Mouse (Mus musculus) midbrain, embryonic 16.5 days (tissue): ENCODE data around the gene Cyp1a1. TPM values are rescaled to one million over a fixed set of nuclear protein-coding genes. Genes with fewer than 3 reads are reported as not detected.

Source experiments
- ATAC-seq: fragments of 200-750 bp; cut with Nextera tagmentation; 2 replicates; pipeline ENCODE4 v1.8.0; 2017; ENCODE audit warnings: moderate TSS enrichment
- H3K27ac ChIP-seq: fragments of 300-500 bp; sonication (generic); 2 replicates; pipeline ENCODE4 v1.5.1; 2014; ENCODE audit warnings: mild to moderate bottlenecking, low read length, mixed read lengths
- H3K27me3 ChIP-seq: fragments of 300-500 bp; sonication (generic); 2 replicates; pipeline ENCODE4 v1.6.1; 2014; ENCODE audit warnings: low read depth, low read length, mixed read lengths; ENCODE audit not compliant: control insufficient read depth, insufficient read depth
- H3K36me3 ChIP-seq: fragments of 300-500 bp; sonication (generic); 2 replicates; pipeline ENCODE4 v1.6.1; 2014; ENCODE audit warnings: mild to moderate bottlenecking, low read length, moderate library complexity, mixed read lengths; ENCODE audit not compliant: control insufficient read depth, insufficient read depth
- H3K4me1 ChIP-seq: fragments of 300-500 bp; sonication (generic); 2 replicates; pipeline ENCODE4 v1.6.1; 2014; ENCODE audit warnings: mild to moderate bottlenecking, low read length, mixed read lengths; ENCODE audit not compliant: control insufficient read depth, insufficient read depth
- H3K4me2 ChIP-seq: fragments of 300-500 bp; sonication (generic); 2 replicates; pipeline ENCODE4 v1.6.1; 2014; ENCODE audit warnings: mild to moderate bottlenecking, low read length, mixed read lengths
- H3K4me3 ChIP-seq: fragments of 300-500 bp; sonication (generic); 2 replicates; pipeline ENCODE4 v1.5.1; 2014; ENCODE audit warnings: low read depth, mild to moderate bottlenecking, low read length, moderate library complexity, mixed read lengths
- H3K9ac ChIP-seq: fragments of 300-500 bp; sonication (generic); 2 replicates; pipeline ENCODE4 v1.6.1; 2014; ENCODE audit warnings: low read depth, low read length, mixed read lengths
- H3K9me3 ChIP-seq: fragments of 300-500 bp; sonication (generic); replicated peaks from 2 replicates; pipeline ENCODE4 v1.6.1; 2014; ENCODE audit warnings: mild to moderate bottlenecking, low read length, mixed read lengths; ENCODE audit not compliant: control insufficient read depth, poor library complexity, severe bottlenecking
- WGBS: fragments of 180-500 bp; shearing (Covaris S2); extraction: QIAGEN DNeasy Blood & Tissue Kit; methylation state at CpG from one replicate; pipeline ENCODE4 v1.1.7; 2014; 5-methylcytosine and 5-hydroxymethylcytosine counted together
- polyA plus RNA-seq: library from polyadenylated mRNA; unstranded; fragments of >200 nt; fragmentation: Nextera tagmentation; extraction: Ambion mirVana; gene quantifications from 2 replicates; pipeline ENCODE4 v1.2.1, GENCODE M21; 2015

Cyp1a1 gene
- polyA plus RNA-seq, 1 experiment from 2014 or later, result 0.06 TPM

DNA sequence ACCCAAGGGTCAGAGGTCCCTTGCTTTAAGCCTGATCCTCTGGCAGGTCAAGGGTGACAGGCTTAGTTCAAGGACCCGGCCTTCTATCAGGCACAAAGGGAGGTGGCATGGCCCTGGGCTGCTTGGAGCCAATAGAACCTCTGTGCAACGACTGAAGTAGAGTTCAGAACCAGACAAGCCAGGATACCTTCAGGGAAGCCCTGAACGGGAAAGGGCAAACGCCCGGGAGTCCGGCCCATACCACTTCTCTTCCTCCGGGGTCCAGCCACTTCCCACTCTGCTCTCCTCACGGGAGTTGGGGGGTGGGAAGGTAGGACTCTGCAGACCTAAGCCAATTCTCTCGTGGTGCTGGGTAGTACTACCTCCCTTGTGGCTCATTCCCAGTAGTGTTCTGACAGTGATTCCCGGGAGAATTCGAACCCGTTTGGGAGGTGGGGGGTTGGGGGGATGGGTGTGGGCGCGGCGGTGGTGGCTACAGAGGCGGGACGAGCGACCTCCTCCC, 43.2 kb upstream of the Cyp1a1 start:
- under 1% methylated on average over 18 of the region's 18 CpGs for WGBS

DNA sequence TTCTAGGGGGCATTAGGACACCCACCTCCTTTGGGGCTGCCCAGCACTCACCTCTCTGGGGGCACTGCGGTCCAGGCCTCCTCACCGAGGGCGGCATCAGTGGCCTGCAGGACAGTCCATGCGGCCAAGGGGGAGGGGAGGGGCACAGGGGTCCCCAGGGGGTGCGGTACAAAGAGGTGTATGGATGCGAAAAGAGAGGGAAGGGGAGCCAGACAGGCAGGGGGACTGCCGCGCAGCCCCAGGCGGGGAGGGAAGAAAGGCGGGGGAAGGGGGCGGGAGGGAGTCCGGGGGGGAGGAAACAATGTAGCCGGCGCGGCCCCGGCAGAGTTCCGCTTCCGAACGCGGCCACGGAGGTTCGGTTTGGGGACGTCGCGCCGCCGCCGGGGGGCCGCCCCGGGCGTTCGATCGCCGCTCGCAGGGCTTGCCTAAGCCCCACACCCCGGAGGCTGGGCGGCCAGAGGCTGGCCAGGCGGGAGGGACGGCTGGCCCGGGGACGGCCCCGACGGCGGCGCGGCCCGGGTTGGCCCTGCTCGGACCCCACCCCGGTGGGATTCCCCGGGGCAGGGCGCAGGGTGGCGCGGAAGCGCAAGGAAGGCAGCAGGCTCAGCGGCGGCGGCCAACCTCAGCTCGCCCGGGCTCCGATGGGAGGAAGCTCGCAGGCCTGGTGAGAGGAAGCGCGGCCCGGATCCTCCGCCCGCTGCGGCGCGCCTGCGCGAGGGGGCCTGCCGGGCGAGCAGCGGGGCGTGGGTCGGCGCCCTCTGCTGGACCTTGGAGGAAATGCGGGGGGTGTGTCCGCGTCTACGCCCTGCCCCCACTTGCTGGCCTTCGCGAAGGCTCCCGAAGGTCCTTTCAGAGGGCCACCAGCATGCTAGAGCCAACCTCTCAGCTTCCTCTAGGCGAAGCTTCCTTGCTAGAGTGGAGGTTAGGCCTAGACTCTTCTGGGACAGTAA, 42.5 kb upstream of the Cyp1a1 start:
- Histone ChIP-seq H3K4me3 (peak overlapping the region; percentile 94), H3K27me3 (no peaks in the 10 kb centered on the region), H3K27ac (peak overlapping the region; percentile 93), H3K9me3 (no peaks in the 10 kb centered on the region), H3K9ac (peak overlapping the region; percentile 100), H3K4me1 (peaks cover 40% of the 10 kb centered on the region), H3K36me3 (no peaks in the 10 kb centered on the region; the same call in 1 of the 2 replicates), H3K4me2 (peak overlapping the region; percentile 88)
- WGBS, result under 1% methylated on average over 63 of the region's 85 CpGs
- peak; percentile 90 for ATAC-seq

More for the DNA sequence above, 43.2 kb upstream of the Cyp1a1 start:
- H3K36me3 ChIP-seq, result no peaks in the 10 kb centered on the region; the same call in 1 of the 2 replicates
- no peaks in the 10 kb centered on the region for H3K9me3 ChIP-seq
- peak overlapping the region; percentile 100 for H3K9ac ChIP-seq
- H3K4me2 ChIP-seq, result peak overlapping the region; percentile 88
- peak overlapping the region; percentile 94 for H3K4me3 ChIP-seq
- H3K27ac ChIP-seq, result peak overlapping the region; percentile 93
- H3K4me1 ChIP-seq, result peaks cover 48% of the 10 kb centered on the region
- ATAC-seq, result peak; percentile 32
- no peaks in the 10 kb centered on the region for H3K27me3 ChIP-seq

DNA sequence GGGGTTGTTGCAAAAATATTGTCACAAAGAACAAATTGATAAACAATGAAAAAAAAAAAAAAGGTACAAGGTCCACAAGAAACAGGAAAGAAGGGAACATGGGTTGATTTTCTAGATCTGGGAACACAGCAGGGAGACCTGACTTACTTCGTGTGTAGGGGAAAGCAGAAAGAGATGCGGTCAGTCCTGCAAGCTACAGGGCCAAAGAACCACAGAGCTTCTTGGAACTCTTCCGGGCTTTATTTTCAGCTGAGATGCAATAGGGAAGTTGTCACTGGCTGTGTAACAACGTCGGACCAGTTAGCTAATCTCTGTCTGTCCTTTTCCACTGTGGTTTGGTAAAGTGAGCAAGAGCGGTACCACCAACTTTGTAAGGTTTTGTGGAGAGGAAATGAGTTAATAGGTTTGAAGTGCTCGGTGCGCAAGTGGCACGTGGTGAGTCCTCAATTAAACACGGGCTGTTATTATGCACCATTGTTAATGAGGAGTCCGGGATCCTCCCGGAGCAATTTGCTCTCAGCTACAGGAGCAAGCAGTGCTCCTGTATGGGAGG, 41.1 kb upstream of the Cyp1a1 start:
- H3K36me3 ChIP-seq, result no peaks in the 10 kb centered on the region; the same call in 1 of the 2 replicates
- no peaks in the 10 kb centered on the region for H3K9me3 ChIP-seq
- H3K27me3 ChIP-seq, result no peaks in the 10 kb centered on the region
- no peak for ATAC-seq
- H3K4me2 ChIP-seq, result no peak overlapping the region
- H3K27ac ChIP-seq, result no peak overlapping the region
- no peak overlapping the region for H3K4me3 ChIP-seq
- peaks cover 26% of the 10 kb centered on the region for H3K4me1 ChIP-seq
- H3K9ac ChIP-seq, result no peak overlapping the region
- 71% methylated on average over 12 of the region's 12 CpGs for WGBS

DNA sequence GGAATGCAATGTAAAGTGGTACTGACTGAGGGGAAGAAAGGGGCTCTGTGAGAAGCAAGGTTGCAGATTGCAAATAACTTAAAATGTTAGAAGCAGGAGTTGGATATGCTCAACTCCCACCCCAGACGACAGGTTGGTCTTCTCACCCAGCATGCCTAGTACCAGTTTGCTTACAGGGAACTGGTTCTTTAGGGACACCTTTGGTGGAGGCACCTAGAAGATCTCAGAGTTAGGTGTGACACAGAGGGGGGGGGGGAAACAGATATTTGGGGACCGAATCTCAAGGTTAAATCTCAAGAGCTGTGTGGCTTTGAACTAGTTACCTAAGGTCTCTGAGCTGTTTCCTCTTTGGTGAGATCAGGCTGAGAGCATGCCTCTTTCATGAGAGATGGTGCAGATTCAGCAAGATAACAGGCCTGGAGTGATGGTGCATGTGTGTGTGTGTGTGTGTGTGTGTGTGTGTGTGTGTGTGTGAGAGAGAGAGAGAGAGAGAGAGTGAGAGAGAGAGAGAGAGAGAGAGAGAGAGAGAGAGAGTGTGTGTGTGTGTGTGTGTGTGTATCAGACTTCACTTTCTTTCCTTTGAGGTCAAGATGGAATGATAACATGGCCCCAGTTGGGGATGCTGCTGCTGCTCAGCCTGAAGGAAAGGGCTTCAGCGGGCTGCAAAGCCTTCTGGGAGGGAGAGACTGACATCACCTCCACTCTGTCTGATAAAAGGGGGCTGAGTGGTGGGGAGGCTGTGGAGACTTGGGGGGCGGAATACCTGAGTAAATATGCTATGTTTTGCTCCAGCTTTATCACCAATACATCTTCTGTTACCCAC, 40.2 kb upstream of the Cyp1a1 start:
- no peak for ATAC-seq
- H3K9ac ChIP-seq, result no peak overlapping the region
- WGBS, result 79% methylated on average over 4 of the region's 4 CpGs

DNA sequence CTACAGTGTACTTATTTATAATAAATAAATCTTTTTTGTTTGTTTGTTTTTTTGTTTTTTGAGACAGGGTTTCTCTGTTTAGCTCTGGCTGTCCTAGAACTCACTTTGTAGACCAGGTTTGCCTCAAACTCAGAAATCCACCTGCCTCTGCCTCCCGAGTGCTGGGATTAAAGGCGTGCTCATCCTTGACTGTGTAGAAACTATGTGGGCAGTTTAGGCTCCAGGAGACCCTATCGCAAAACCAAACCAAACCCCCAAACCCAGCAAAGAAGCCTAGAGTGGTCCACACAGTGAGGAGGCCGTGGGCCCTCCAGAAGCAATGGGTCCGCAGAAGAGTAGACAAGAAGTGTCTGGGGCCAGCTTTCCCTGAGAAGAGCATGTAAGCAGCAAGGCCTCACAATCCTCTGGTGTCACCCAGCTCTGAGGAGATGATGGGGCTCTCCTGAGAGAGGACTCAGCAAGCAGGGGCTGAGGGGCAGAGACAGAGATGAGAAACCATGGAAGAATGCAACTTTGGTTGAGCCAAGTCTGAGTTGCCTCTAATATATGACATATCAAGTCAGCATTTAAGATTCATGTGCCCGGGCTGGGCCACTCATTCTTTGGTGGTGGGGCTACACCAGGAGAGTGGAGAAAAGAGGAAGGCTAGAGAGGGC, 37.5 kb upstream of the Cyp1a1 start:
- no peak for ATAC-seq
- Histone ChIP-seq H3K9ac (no peak overlapping the region), H3K27me3 (no peaks in the 10 kb centered on the region), H3K9me3 (no peaks in the 10 kb centered on the region), H3K27ac (no peak overlapping the region), H3K36me3 (no peaks in the 10 kb centered on the region), H3K4me1 (no peaks in the 10 kb centered on the region; the same call in 1 of the 2 replicates), H3K4me2 (no peak overlapping the region), H3K4me3 (no peak overlapping the region)
- WGBS, result 93% methylated on average over 6 of the region's 6 CpGs

More for the DNA sequence above, 40.2 kb upstream of the Cyp1a1 start:
- no peaks in the 10 kb centered on the region for H3K27me3 ChIP-seq
- no peaks in the 10 kb centered on the region for H3K9me3 ChIP-seq
- H3K4me3 ChIP-seq, result no peak overlapping the region
- peaks cover 17% of the 10 kb centered on the region for H3K4me1 ChIP-seq
- H3K27ac ChIP-seq, result no peak overlapping the region
- H3K4me2 ChIP-seq, result no peak overlapping the region
- no peaks in the 10 kb centered on the region; the same call in 1 of the 2 replicates for H3K36me3 ChIP-seq

DNA sequence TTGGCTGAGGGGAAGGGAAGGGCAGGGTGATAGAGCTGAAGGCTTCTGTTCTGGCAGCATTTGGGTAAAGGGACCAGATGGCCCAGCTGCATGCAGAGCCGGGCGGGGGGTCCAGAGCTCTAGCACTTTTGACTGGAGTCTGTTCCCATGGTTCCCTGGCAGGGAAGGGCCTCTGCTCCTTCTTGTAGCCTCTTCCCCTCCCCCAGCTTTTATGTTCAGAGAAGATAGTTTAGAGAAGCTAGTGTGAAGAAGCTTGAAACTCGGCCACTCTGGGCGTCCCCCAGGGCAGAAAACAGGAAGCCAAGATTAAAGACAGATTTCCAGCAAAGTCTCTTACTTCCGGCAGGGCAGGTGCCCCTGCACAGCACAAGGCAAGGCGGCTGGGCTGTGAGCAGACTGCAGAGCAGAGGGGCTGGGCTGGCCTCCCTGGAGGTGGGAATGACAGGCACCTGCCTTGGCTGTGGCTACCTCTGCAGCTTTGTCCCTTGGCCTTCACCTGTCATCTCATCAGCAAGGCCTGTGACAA, 36.9 kb upstream of the Cyp1a1 start:
- no peak for ATAC-seq

DNA sequence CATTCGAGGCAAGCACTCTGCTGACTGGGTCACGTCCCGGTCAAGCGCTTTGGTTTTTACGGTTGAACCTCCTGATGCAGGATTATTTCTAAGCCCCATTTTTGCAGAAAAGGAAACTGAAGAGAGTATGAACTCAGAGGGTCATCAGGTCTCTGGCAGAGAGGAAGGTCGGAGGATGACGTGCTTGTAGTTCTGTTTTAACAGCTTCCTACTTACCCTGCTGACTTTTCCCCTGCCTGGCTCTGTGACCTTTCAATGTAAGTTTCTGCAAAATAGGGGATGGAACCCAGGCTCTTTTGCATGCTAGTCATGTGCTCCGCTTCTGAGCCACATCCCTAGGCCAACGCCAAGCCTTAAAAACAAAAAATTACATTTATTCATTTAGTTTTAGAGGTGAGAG, 35.4 kb upstream of the Cyp1a1 start:
- Histone ChIP-seq H3K36me3 (no peaks in the 10 kb centered on the region), H3K27ac (no peak overlapping the region), H3K27me3 (no peaks in the 10 kb centered on the region), H3K9me3 (no peaks in the 10 kb centered on the region), H3K9ac (no peak overlapping the region), H3K4me1 (peaks cover 3% of the 10 kb centered on the region; the same call in 1 of the 2 replicates), H3K4me3 (no peak overlapping the region), H3K4me2 (no peak overlapping the region)
- WGBS, result 60% methylated on average over 9 of the region's 9 CpGs
- ATAC-seq, result no peak

More for the DNA sequence above, 36.9 kb upstream of the Cyp1a1 start:
- no peak overlapping the region for H3K4me2 ChIP-seq
- no peak overlapping the region for H3K4me3 ChIP-seq
- no peaks in the 10 kb centered on the region for H3K36me3 ChIP-seq
- H3K9me3 ChIP-seq, result no peaks in the 10 kb centered on the region
- H3K9ac ChIP-seq, result no peak overlapping the region
- no peaks in the 10 kb centered on the region for H3K27me3 ChIP-seq
- H3K27ac ChIP-seq, result no peak overlapping the region
- H3K4me1 ChIP-seq, result peaks cover under 1% of the 10 kb centered on the region
- 36% methylated on average over 6 of the region's 6 CpGs for WGBS

DNA sequence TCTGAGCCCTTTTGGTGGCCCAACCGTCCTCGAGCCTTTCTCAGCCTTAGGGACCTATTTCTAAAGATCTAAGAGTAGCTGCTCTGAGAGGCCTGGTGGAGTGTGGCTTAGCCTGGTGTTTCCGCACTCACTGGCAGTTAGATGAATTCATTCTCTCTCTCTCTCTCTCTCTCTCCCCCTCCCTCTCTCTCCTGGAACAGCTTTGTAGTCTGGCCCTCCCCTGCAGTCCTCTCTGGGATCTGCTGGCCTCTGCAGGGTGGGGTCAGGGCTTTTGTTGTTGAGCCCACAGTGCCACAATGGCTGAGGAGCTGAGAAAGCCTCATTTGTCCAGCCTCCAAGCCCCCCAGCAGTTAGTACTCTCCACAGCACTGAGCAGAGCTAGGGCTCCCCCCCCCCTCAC, 34.9 kb upstream of the Cyp1a1 start:
- Histone ChIP-seq H3K36me3 (no peaks in the 10 kb centered on the region), H3K9me3 (no peaks in the 10 kb centered on the region), H3K4me2 (no peak overlapping the region), H3K9ac (no peak overlapping the region), H3K4me3 (no peak overlapping the region), H3K27me3 (no peaks in the 10 kb centered on the region), H3K4me1 (peaks cover 3% of the 10 kb centered on the region; the same call in 1 of the 2 replicates), H3K27ac (no peak overlapping the region)
- 8% methylated on average over 3 of the region's 3 CpGs for WGBS
- ATAC-seq, result no peak
